Mouse (Mus musculus) spleen, adult 2 months (tissue): Measurements from ENCODE around the gene Gm9268. TPM values are rescaled to one million over a fixed set of nuclear protein-coding genes. Genes with fewer than 3 reads are reported as not detected.
"Not testable (repeated sequence)": the region's sequence is repeated elsewhere in the genome, so short reads cannot be mapped to it uniquely, and the experiment has no call there.

Source experiments
- DNase-seq, 2 experiments: peaks; one replicate each; pipeline versions ENCODE4 v3.0.0 to v3.0.0-alpha.2; 2012 to 2021; ENCODE audit warnings: low spot score in 2 of 2, low read depth in 1 of 2
- H3K27ac ChIP-seq: fragments of 200-500 bp; 2 replicates; pipeline ENCODE4 v1.5.1; 2012; ENCODE audit warnings: low read length, inconsistent platforms; ENCODE audit not compliant: insufficient read depth
- H3K27me3 ChIP-seq: fragments of 200-500 bp; 2 replicates; pipeline ENCODE4 v1.6.1; 2012; ENCODE audit warnings: mild to moderate bottlenecking, moderate library complexity, low read length, inconsistent platforms; ENCODE audit not compliant: control insufficient read depth, insufficient read depth
- H3K36me3 ChIP-seq: fragments of 200-500 bp; 2 replicates; pipeline ENCODE4 v1.6.1; 2012; ENCODE audit warnings: mild to moderate bottlenecking, low read length, inconsistent platforms; ENCODE audit not compliant: control insufficient read depth, insufficient read depth
- H3K4me1 ChIP-seq: fragments of 200-500 bp; 2 replicates; pipeline ENCODE4 v1.6.1; 2011; ENCODE audit warnings: inconsistent platforms; ENCODE audit not compliant: control insufficient read depth, insufficient read depth, insufficient read length
- H3K4me3 ChIP-seq: fragments of 200-500 bp; 2 replicates; pipeline ENCODE4 v1.5.1; 2011; ENCODE audit warnings: mild to moderate bottlenecking, inconsistent platforms; ENCODE audit not compliant: insufficient read depth, insufficient read length; ENCODE audit errors: extremely low read depth
- CTCF ChIP-seq: fragments of 200-500 bp; IDR thresholded peaks from 2 replicates; pipeline ENCODE4 v1.5.1; 2011; ENCODE audit warnings: mild to moderate bottlenecking, inconsistent platforms; ENCODE audit not compliant: insufficient read depth, insufficient read length, insufficient replicate concordance; ENCODE audit errors: extremely low read depth
- POLR2A ChIP-seq: fragments of 200-500 bp; IDR thresholded peaks from 2 replicates; pipeline ENCODE4 v1.6.1; 2011; ENCODE audit warnings: low read depth, low read length, inconsistent platforms
- WGBS: fragments of 180-500 bp; shearing (Covaris S2); methylation state at CpG from one replicate; pipeline ENCODE4 v1.1.7; 2018; 5-methylcytosine and 5-hydroxymethylcytosine counted together
- polyA plus RNA-seq: library from polyadenylated mRNA; depleted of rRNA; stranded (reverse); fragments of >200 nt; gene quantifications from 2 replicates; pipeline ENCODE4 v1.2.3, GENCODE M21; 2012; rRNA removed

Gm9268 gene
- not detected in 2 replicates for polyA plus RNA-seq

DNA sequence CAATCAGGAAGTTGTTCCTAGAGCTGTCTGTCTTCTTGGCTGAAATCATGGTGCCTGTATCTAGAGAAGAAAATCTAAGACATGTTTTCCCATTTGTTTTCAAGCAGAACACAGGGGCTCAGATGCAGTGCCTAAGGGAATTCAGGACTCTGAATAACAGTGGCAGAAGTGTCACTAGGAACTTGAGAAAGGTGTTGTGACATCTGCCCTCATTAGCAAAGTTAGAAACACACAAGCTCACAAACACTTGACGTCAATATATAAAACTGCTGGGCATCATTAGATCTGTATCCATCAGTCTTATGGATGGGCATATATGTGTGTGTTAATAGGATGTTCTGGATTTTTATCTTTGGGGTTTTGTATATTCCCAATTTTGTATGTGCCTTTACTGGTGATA is at the start of gene Gm9268:
TSS of gene Gm9268 (plus strand) at position 301 of the 400 bp plus-strand sequence.
- WGBS, result no CpG with 5 or more reads among the region's 1 CpGs
- H3K36me3 ChIP-seq, H3K27ac ChIP-seq, H3K27me3 ChIP-seq, H3K4me3 ChIP-seq, DNase-seq, H3K4me1 ChIP-seq: not testable (repeated sequence)

DNA sequence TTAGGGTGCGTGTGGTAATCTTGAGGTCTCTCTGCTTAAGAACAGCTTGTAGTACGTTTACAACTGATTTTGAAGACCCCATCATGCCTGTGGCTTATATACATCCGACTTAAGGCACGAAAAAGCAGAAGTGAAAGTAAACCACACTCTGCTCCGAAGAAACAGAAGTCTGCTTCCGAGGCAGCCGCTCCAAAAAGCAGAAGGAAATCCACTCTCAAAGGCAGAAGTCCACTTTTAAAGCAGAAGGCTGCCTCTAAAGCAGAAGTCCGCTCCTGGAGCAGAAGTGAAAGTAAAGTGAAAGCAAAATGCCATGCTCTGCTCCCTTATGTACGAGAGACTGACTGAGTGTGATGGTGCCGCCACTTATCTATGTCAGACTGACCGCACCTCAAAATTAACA is 38.5 kb upstream of the Gm9268 start:
- no peak for TF ChIP-seq POLR2A
- no peak for TF ChIP-seq CTCF
- no peaks in the 10 kb centered on the region for H3K27me3 ChIP-seq
- DNase-seq, result peak; percentile 5 to 59
- WGBS, result 21% methylated on average over 11 of the region's 11 CpGs
- H3K36me3 ChIP-seq, result no peaks in the 10 kb centered on the region
- H3K27ac ChIP-seq, result peak overlapping the region; percentile 66; the same call in 1 of the 2 replicates
- H3K4me1 ChIP-seq, result no peaks in the 10 kb centered on the region; the same call in none of the 2 replicates
- no peak overlapping the region for H3K4me3 ChIP-seq

DNA sequence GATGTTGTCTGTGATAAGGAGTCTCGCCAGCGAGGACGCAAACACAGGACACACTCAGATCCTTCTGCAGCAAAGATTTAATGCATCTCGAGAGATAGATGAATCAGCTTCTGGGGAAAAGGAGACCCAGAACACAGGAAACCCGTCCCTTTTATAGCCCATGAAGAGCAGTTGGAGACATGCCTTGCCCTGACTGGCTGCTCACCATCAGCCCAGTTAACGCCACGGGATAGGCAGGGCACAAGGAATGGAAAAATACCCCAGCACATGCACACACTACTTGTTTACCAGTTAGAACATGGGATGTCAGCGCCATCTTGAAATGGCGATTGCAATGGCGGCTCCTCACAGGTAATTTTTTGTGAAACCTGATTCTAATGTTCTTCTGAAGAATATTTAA is 37.8 kb upstream of the Gm9268 start:
- no peaks in the 10 kb centered on the region for H3K36me3 ChIP-seq
- no peak overlapping the region for H3K4me3 ChIP-seq
- no peaks in the 10 kb centered on the region for H3K27me3 ChIP-seq
- no peaks in the 10 kb centered on the region; the same call in none of the 2 replicates for H3K4me1 ChIP-seq
- H3K27ac ChIP-seq, result peak overlapping the region; percentile 66
- DNase-seq, result no peak
- no peak for TF ChIP-seq POLR2A
- TF ChIP-seq CTCF, result no peak
- WGBS, result 86% methylated on average over 10 of the region's 10 CpGs

DNA sequence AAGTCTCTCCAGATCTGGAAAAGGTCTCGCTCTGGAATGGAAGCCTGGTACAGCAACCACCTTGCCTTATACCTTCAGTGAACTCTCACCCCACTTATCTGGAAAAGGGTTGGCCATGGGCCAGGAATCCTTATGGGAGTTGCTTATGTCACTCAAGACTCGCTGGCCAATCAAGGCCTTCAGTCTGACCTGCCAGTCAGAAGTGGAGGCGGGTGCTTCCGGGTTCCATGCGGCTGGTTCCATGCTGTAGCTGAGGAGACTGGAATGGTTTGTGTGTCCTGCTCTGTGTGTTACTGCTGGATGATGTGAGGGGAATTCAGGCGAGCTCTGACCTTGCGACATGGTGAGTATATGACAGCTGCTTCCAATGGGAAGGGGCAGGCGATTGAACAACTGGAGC is 59.3 kb downstream of the Gm9268 start:
- H3K4me3 ChIP-seq, result no peak overlapping the region
- no peak overlapping the region for H3K27ac ChIP-seq
- TF ChIP-seq POLR2A, result no peak
- no peak for TF ChIP-seq CTCF
- H3K36me3 ChIP-seq, result no peaks in the 10 kb centered on the region
- no peaks in the 10 kb centered on the region for H3K27me3 ChIP-seq
- H3K4me1 ChIP-seq, result no peaks in the 10 kb centered on the region
- WGBS, result 88% methylated on average over 8 of the region's 8 CpGs
- DNase-seq, result no peak

Other genes with a start within 250 kb of the Gm9268 start
- not detected in 2 replicates for gene Vmn2r62, start 225.2 kb upstream of the Gm9268 start, polyA plus RNA-seq
- not detected in 2 replicates for gene Gm2381, start 151.5 kb upstream of the Gm9268 start, polyA plus RNA-seq
- gene Vmn2r63, start 84.9 kb upstream of the Gm9268 start, polyA plus RNA-seq, result not detected in 2 replicates
- not detected in 2 replicates for gene Zfp936, start 95.5 kb downstream of the Gm9268 start, polyA plus RNA-seq